Mouse (Mus musculus): Measurements from ENCODE around the gene Hells. TPM values are rescaled to one million over a fixed set of nuclear protein-coding genes. Genes with fewer than 3 reads are reported as not detected.

The Hells gene
- polyA plus RNA-seq (2012; fragmentation: generic; extraction: Trizol), result 9.1 TPM
- long read RNA-seq, experiment 1, full-length matches to known transcripts, result 6 of 23 reads
- long read RNA-seq, experiment 1, partial matches to known transcripts, result 14 of 23 reads
- long read RNA-seq, experiment 1, other reads (novel, unspliced or antisense), result 3 of 23 reads
- long read RNA-seq, experiment 2, full-length matches to known transcripts, result 127 of 190 reads
- long read RNA-seq, experiment 2, partial matches to known transcripts, result 45 of 190 reads
- long read RNA-seq, experiment 2, other reads (novel, unspliced or antisense), result 18 of 190 reads

GRCm38 (mm10) chr19:38930788-38931565 is at the start of gene Hells:
Hells (plus strand) TSS chr19:38930915.
- Histone ChIP-seq H3K36me3 (ENCODE audit: control insufficient read depth, insufficient read depth) (peaks cover 35% of the 10 kb centered on the region), H3K4me3 (ENCODE audit: insufficient read depth, poor library complexity, severe bottlenecking) (peak within 1 kb of the TSS; percentile 71), H3K79me2 (ENCODE audit: control insufficient read depth, insufficient read depth) (peaks cover 55% of the 10 kb centered on the region), H3K79me3 (ENCODE audit: low read depth) (peaks cover 40% of the 10 kb centered on the region), H3ac (ENCODE audit: control insufficient read depth, insufficient read length, low read depth) (peak within 1 kb of the TSS; percentile 98), H3K27me3 (ENCODE audit: control insufficient read depth, insufficient read depth, insufficient read length) (no peaks in the 10 kb centered on the region)
- TF ChIP-seq MAX (IDR thresholded peaks at IDR 0.05) (peak; percentile 76), FOSL1 (IDR thresholded peaks at IDR 0.05; ENCODE audit: insufficient read depth, low read length, poor library complexity, severe bottlenecking) (no peak), CTCF (IDR thresholded peaks at IDR 0.05; ENCODE audit: control insufficient read depth, insufficient read depth, insufficient read length) (no peak)

- Histone ChIP-seq H3K79me2 (ENCODE audit: control insufficient read depth, insufficient read depth) (no peaks in the 10 kb centered on the region), H3K4me3 (ENCODE audit: insufficient read depth, poor library complexity, severe bottlenecking) (no peak overlapping the region), H3K79me3 (ENCODE audit: low read depth) (no peaks in the 10 kb centered on the region), H3K36me3 (ENCODE audit: control insufficient read depth, insufficient read depth) (no peaks in the 10 kb centered on the region), H3ac (ENCODE audit: control insufficient read depth, insufficient read length, low read depth) (no peak overlapping the region), H3K27me3 (ENCODE audit: control insufficient read depth, insufficient read depth, insufficient read length) (no peaks in the 10 kb centered on the region)
- no peak for TF ChIP-seq MYOD1 (IDR thresholded peaks at IDR 0.05; ENCODE audit: control insufficient read depth, insufficient read length, low read depth)
Observed at GRCm38 (mm10) chr19:38901146-38902135, 29.3 kb upstream of the Hells start.

GRCm38 (mm10) chr19:38902501-38902900 is 28.2 kb upstream of the Hells start:
- Histone ChIP-seq H3K79me2 (ENCODE audit: control insufficient read depth, insufficient read depth) (no peaks in the 10 kb centered on the region), H3ac (ENCODE audit: control insufficient read depth, insufficient read length, low read depth) (no peak overlapping the region), H3K27me3 (ENCODE audit: control insufficient read depth, insufficient read depth, insufficient read length) (no peaks in the 10 kb centered on the region), H3K79me3 (ENCODE audit: low read depth) (no peaks in the 10 kb centered on the region), H3K4me3 (ENCODE audit: insufficient read depth, poor library complexity, severe bottlenecking) (no peak overlapping the region), H3K36me3 (ENCODE audit: control insufficient read depth, insufficient read depth) (no peaks in the 10 kb centered on the region)
- TF ChIP-seq MYOD1 (IDR thresholded peaks at IDR 0.05; ENCODE audit: control insufficient read depth, insufficient read length, low read depth), result no peak
- no peak for TF ChIP-seq FOSL1 (IDR thresholded peaks at IDR 0.05; ENCODE audit: insufficient read depth, low read length, poor library complexity, severe bottlenecking)
- no peak for TF ChIP-seq MAX (IDR thresholded peaks at IDR 0.05)
- no peak for TF ChIP-seq CEBPB (IDR thresholded peaks at IDR 0.05; ENCODE audit: low read depth)
- TF ChIP-seq USF1 (IDR thresholded peaks at IDR 0.05; ENCODE audit: low read depth), result no peak
- TF ChIP-seq MYOG (IDR thresholded peaks at IDR 0.05; ENCODE audit: control insufficient read depth, extremely low read depth, insufficient read length), result no peak
- TF ChIP-seq CTCF (IDR thresholded peaks at IDR 0.05; ENCODE audit: control insufficient read depth, insufficient read depth, insufficient read length), result no peak

- no peak overlapping the region for H3K4me3 ChIP-seq (ENCODE audit: insufficient read depth, poor library complexity, severe bottlenecking)
- no peak overlapping the region for H3ac ChIP-seq (ENCODE audit: control insufficient read depth, insufficient read length, low read depth)
- H3K27me3 ChIP-seq (ENCODE audit: control insufficient read depth, insufficient read depth, insufficient read length), result peaks cover 3% of the 10 kb centered on the region
- H3K79me2 ChIP-seq (ENCODE audit: control insufficient read depth, insufficient read depth), result no peaks in the 10 kb centered on the region
- no peaks in the 10 kb centered on the region for H3K79me3 ChIP-seq (ENCODE audit: low read depth)
- H3K36me3 ChIP-seq (ENCODE audit: control insufficient read depth, insufficient read depth), result no peaks in the 10 kb centered on the region
- no peak for TF ChIP-seq MYOG (IDR thresholded peaks at IDR 0.05; ENCODE audit: control insufficient read depth, extremely low read depth, insufficient read length)
Observed at GRCm38 (mm10) chr19:38913786-38914185, 16.9 kb upstream of the Hells start.

GRCm38 (mm10) chr19:38914926-38915325 is 15.8 kb upstream of the Hells start:
- TF ChIP-seq CTCF (IDR thresholded peaks at IDR 0.05; ENCODE audit: control insufficient read depth, insufficient read depth, insufficient read length) (no peak), MAX (IDR thresholded peaks at IDR 0.05) (no peak), USF1 (IDR thresholded peaks at IDR 0.05; ENCODE audit: low read depth) (no peak), CEBPB (IDR thresholded peaks at IDR 0.05; ENCODE audit: low read depth) (no peak), FOSL1 (IDR thresholded peaks at IDR 0.05; ENCODE audit: insufficient read depth, low read length, poor library complexity, severe bottlenecking) (no peak)
- H3K79me3 ChIP-seq (ENCODE audit: low read depth), result no peaks in the 10 kb centered on the region
- H3K27me3 ChIP-seq (ENCODE audit: control insufficient read depth, insufficient read depth, insufficient read length), result peaks cover 3% of the 10 kb centered on the region
- no peak overlapping the region for H3ac ChIP-seq (ENCODE audit: control insufficient read depth, insufficient read length, low read depth)
- no peaks in the 10 kb centered on the region for H3K79me2 ChIP-seq (ENCODE audit: control insufficient read depth, insufficient read depth)
- H3K4me3 ChIP-seq (ENCODE audit: insufficient read depth, poor library complexity, severe bottlenecking), result no peak overlapping the region
- no peaks in the 10 kb centered on the region for H3K36me3 ChIP-seq (ENCODE audit: control insufficient read depth, insufficient read depth)

All from C2C12 (cell line).